Mouse (Mus musculus) urinary bladder, adult 2 months (tissue): ENCODE measurements around the gene 4932414N04Rik. TPM values are rescaled to one million over a fixed set of nuclear protein-coding genes. Genes with fewer than 3 reads are reported as not detected.

Source experiments
- polyA plus RNA-seq: library from polyadenylated mRNA; depleted of rRNA; stranded (reverse); fragments of >200 nt; gene quantifications from 2 replicates; pipeline ENCODE4 v1.2.3, GENCODE M21; 2012; rRNA removed

The 4932414N04Rik gene
- polyA plus RNA-seq, 1 experiment: not detected

Other genes starting within 250 kb of the 4932414N04Rik start
- 22.7 and 24.9 TPM in 2 replicates for gene Stk39, start 184.2 kb upstream of the 4932414N04Rik start, polyA plus RNA-seq
- not detected in 2 replicates for gene 4933409G03Rik, start 74.1 kb upstream of the 4932414N04Rik start, polyA plus RNA-seq
- gene Cers6, start 205.0 kb downstream of the 4932414N04Rik start, polyA plus RNA-seq: 16.9 and 19.3 TPM in 2 replicates